Mouse (Mus musculus) stomach, embryonic 16.5 days (tissue): ENCODE measurements around the gene Brpf3. TPM values are rescaled to one million over a fixed set of nuclear protein-coding genes. Genes with fewer than 3 reads are reported as not detected.

Experiments used
- ATAC-seq: fragments of 200-750 bp; cut with Nextera tagmentation; 2 replicates; pipeline ENCODE4 v1.8.0; 2017; ENCODE audit warnings: moderate number of reproducible peaks, moderate TSS enrichment; ENCODE audit not compliant: insufficient read depth, low FRiP score
- H3K27ac ChIP-seq: fragments of 300-500 bp; sonication (generic); 2 replicates; pipeline ENCODE4 v1.5.1; 2014; ENCODE audit warnings: low read length
- H3K27me3 ChIP-seq: fragments of 300-500 bp; sonication (generic); 2 replicates; pipeline ENCODE4 v1.6.1; 2014; ENCODE audit warnings: low read length, control low read depth, mixed read lengths; ENCODE audit not compliant: control insufficient read depth, insufficient read depth
- H3K36me3 ChIP-seq: fragments of 300-500 bp; sonication (generic); 2 replicates; pipeline ENCODE4 v1.6.1; 2014; ENCODE audit warnings: low read length; ENCODE audit not compliant: control insufficient read depth, insufficient read depth
- H3K4me1 ChIP-seq: fragments of 300-500 bp; sonication (generic); 2 replicates; pipeline ENCODE4 v1.6.1; 2014; ENCODE audit warnings: low read length, control low read depth, mixed read lengths; ENCODE audit not compliant: control insufficient read depth, insufficient read depth
- H3K4me2 ChIP-seq: fragments of 300-500 bp; sonication (generic); 2 replicates; pipeline ENCODE4 v1.6.1; 2014; ENCODE audit warnings: low read depth, low read length, mixed read lengths
- H3K4me3 ChIP-seq: fragments of 300-500 bp; sonication (generic); replicated peaks from 2 replicates; pipeline ENCODE4 v1.5.1; 2014; ENCODE audit warnings: mild to moderate bottlenecking, low read length
- H3K9ac ChIP-seq: fragments of 300-500 bp; sonication (generic); 2 replicates; pipeline ENCODE4 v1.6.1; 2014; ENCODE audit warnings: low read length
- H3K9me3 ChIP-seq: fragments of 300-500 bp; sonication (generic); replicated peaks from 2 replicates; pipeline ENCODE4 v1.6.1; 2016; ENCODE audit warnings: low read length, control low read depth; ENCODE audit not compliant: control insufficient read depth
- WGBS: fragments of 180-500 bp; shearing (Covaris S2); extraction: QIAGEN DNeasy Blood & Tissue Kit; methylation state at CpG from one replicate; pipeline ENCODE4 v1.1.7; 2014; 5-methylcytosine and 5-hydroxymethylcytosine counted together
- polyA plus RNA-seq: library from polyadenylated mRNA; unstranded; fragments of >200 nt; fragmentation: Nextera tagmentation; extraction: Ambion mirVana; gene quantifications from 2 replicates; pipeline ENCODE4 v1.2.1, GENCODE M21; 2015

The Brpf3 gene
- polyA plus RNA-seq, 1 experiment from 2014 or later = 10.5 TPM

- Histone ChIP-seq H3K4me2 (no peak overlapping the region), H3K36me3 (peaks cover 31% of the 10 kb centered on the region)
- no peak for ATAC-seq
Measured at GRCm38 (mm10) chr17:28816875-28817811, 16.3 kb downstream of the Brpf3 start.

GRCm38 (mm10) chr17:28820189-28820588 is 19.3 kb downstream of the Brpf3 start:
- Histone ChIP-seq H3K4me3 (no peak overlapping the region), H3K36me3 (peaks cover 37% of the 10 kb centered on the region), H3K9me3 (no peaks in the 10 kb centered on the region), H3K9ac (no peak overlapping the region), H3K4me2 (no peak overlapping the region), H3K27me3 (no peaks in the 10 kb centered on the region), H3K27ac (no peak overlapping the region), H3K4me1 (no peaks in the 10 kb centered on the region)
- 77% methylated on average over 2 of the region's 2 CpGs for WGBS
- ATAC-seq = no peak

More at GRCm38 (mm10) chr17:28816875-28817811, 16.3 kb downstream of the Brpf3 start:
- H3K27ac ChIP-seq = no peak overlapping the region
- no peak overlapping the region for H3K9ac ChIP-seq
- no peaks in the 10 kb centered on the region for H3K9me3 ChIP-seq
- H3K27me3 ChIP-seq = no peaks in the 10 kb centered on the region
- no peak overlapping the region for H3K4me3 ChIP-seq
- H3K4me1 ChIP-seq = no peaks in the 10 kb centered on the region
- 92% methylated on average over 25 of the region's 25 CpGs for WGBS

GRCm38 (mm10) chr17:28823004-28823745 is 22.3 kb downstream of the Brpf3 start:
- no peaks in the 10 kb centered on the region for H3K4me1 ChIP-seq
- 86% methylated on average over 13 of the region's 13 CpGs for WGBS
- H3K27ac ChIP-seq = no peak overlapping the region
- H3K4me3 ChIP-seq = no peak overlapping the region
- H3K27me3 ChIP-seq = no peaks in the 10 kb centered on the region
- H3K9ac ChIP-seq = no peak overlapping the region
- H3K36me3 ChIP-seq = peaks cover 30% of the 10 kb centered on the region
- H3K4me2 ChIP-seq = no peak overlapping the region
- H3K9me3 ChIP-seq = no peaks in the 10 kb centered on the region
- peak; percentile 74 for ATAC-seq

GRCm38 (mm10) chr17:28823749-28824148 is 22.9 kb downstream of the Brpf3 start:
- no peak for ATAC-seq
- H3K27me3 ChIP-seq = no peaks in the 10 kb centered on the region
- no peak overlapping the region for H3K4me3 ChIP-seq
- H3K4me1 ChIP-seq = no peaks in the 10 kb centered on the region
- no peak overlapping the region for H3K9ac ChIP-seq
- WGBS = 89% methylated on average over 11 of the region's 11 CpGs
- no peaks in the 10 kb centered on the region for H3K9me3 ChIP-seq
- H3K36me3 ChIP-seq = peaks cover 30% of the 10 kb centered on the region
- H3K27ac ChIP-seq = no peak overlapping the region
- no peak overlapping the region for H3K4me2 ChIP-seq

GRCm38 (mm10) chr17:28824896-28825295 is 24.0 kb downstream of the Brpf3 start:
- Histone ChIP-seq H3K27ac (0 out of 2 replicates have a peak overlapping the region, but pooled peaks have one; percentile 11), H3K9me3 (no peaks in the 10 kb centered on the region), H3K9ac (no peak overlapping the region), H3K4me2 (no peak overlapping the region), H3K27me3 (no peaks in the 10 kb centered on the region), H3K4me3 (no peak overlapping the region), H3K36me3 (peaks cover 28% of the 10 kb centered on the region), H3K4me1 (no peaks in the 10 kb centered on the region)
- ATAC-seq = no peak
- WGBS = 71% methylated on average over 6 of the region's 6 CpGs

GRCm38 (mm10) chr17:28825359-28826041 is 24.6 kb downstream of the Brpf3 start:
- Histone ChIP-seq H3K27ac (no peak overlapping the region), H3K9me3 (no peaks in the 10 kb centered on the region), H3K36me3 (peaks cover 29% of the 10 kb centered on the region), H3K4me2 (no peak overlapping the region), H3K4me3 (no peak overlapping the region), H3K9ac (0 out of 2 replicates have a peak overlapping the region, but pooled peaks have one; percentile 8), H3K27me3 (no peaks in the 10 kb centered on the region), H3K4me1 (no peaks in the 10 kb centered on the region)
- no peak for ATAC-seq
- WGBS = 74% methylated on average over 6 of the region's 6 CpGs

- no peak overlapping the region for H3K9ac ChIP-seq
- no peaks in the 10 kb centered on the region for H3K9me3 ChIP-seq
- H3K4me1 ChIP-seq = no peaks in the 10 kb centered on the region
- H3K27me3 ChIP-seq = no peaks in the 10 kb centered on the region
- no peak overlapping the region for H3K4me2 ChIP-seq
- WGBS = 86% methylated on average over 8 of the region's 8 CpGs
- no peak overlapping the region for H3K4me3 ChIP-seq
- H3K36me3 ChIP-seq = peaks cover 29% of the 10 kb centered on the region
- H3K27ac ChIP-seq = no peak overlapping the region
- no peak for ATAC-seq
Measured at GRCm38 (mm10) chr17:28827665-28828231, 26.9 kb downstream of the Brpf3 start.

- H3K36me3 ChIP-seq = peaks cover 24% of the 10 kb centered on the region
- H3K4me1 ChIP-seq = no peaks in the 10 kb centered on the region
- WGBS = 77% methylated on average over 14 of the region's 14 CpGs
- H3K9me3 ChIP-seq = no peaks in the 10 kb centered on the region
- no peak overlapping the region for H3K4me3 ChIP-seq
- peak; percentile 67 for ATAC-seq
- H3K4me2 ChIP-seq = no peak overlapping the region
- no peaks in the 10 kb centered on the region for H3K27me3 ChIP-seq
- H3K9ac ChIP-seq = no peak overlapping the region
- no peak overlapping the region for H3K27ac ChIP-seq
Measured at GRCm38 (mm10) chr17:28829120-28829519, 28.2 kb downstream of the Brpf3 start.
